Mouse (Mus musculus) lung, adult 18-20 months (tissue): ENCODE measurements at regions not wholly inside any gene's neighbourhood (a gene's known extent, or its start where the extent isn't known, plus 50 kb on each side); places are given as distances from the start of the nearest gene placed in this dataset.
A peak's percentile ranks its signal among the peaks of the same experiment; 100 is the strongest.

ENCODE experiments used
- DNase-seq, 2 experiments: peaks; one replicate each; pipeline ENCODE4 v3.0.0; 2022; ENCODE audit warnings: mixed read lengths in 2 of 2

DNA sequence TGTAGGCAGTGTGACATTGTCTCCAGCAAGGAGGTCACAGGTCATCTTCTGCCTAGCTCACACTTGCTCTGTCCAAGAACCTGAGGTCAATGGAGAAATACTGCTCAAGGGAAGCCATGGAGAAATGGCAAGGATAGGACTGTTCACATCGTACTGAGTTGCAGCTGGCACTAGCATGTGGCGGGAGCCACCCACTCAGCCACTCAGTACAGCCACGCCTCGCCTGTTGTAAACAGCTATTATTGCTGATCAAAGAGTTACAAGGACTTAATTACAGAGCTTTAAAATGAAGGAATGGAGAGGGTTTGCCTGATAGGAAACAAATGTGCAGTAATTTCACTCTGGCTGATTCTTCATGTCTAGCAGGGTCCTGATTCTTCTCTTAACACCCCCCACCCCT, 64.8 kb downstream of the Dll1 start:
- DNase-seq: no peak

DNA sequence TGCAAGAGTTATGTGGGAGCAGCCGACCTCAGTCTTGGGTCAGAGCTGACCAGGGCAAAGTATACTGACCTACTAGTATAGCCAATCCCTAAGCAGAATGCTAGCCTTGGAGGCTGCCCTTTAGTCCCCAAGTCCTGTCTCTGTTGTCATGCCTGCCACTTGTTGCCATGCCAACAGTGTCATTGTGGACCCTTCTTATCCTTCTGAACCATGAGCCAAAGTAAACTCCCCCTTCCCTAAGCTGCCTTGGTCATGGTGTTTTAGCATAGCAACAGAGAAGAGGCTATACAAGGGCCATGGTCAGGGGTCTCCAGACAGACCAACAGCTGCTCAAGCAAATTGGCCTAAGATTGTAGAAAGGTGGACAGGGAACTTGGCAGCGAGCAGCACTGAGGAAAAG, 66.2 kb downstream of the Dll1 start:
- DNase-seq: no peak

DNA sequence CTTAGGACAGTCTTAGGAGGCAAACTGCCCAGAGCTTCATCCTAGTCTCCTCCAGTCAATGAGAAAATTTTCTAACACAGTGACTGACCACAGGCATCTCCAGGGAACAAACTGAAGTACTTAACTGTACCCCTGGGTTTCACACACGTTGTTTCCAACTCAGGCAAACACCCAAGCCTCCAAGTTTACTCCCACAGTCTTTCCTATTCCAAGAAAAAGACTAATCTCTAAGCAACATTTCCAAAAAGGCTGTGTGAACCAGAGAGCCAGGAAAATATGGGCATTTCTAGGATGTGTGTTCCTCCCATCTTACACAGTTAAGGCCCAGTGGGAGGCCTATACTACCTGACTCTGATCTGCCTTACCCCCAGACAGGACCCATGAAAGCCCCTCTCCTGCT, 74.6 kb downstream of the Dll1 start:
- DNase-seq: no peak

DNA sequence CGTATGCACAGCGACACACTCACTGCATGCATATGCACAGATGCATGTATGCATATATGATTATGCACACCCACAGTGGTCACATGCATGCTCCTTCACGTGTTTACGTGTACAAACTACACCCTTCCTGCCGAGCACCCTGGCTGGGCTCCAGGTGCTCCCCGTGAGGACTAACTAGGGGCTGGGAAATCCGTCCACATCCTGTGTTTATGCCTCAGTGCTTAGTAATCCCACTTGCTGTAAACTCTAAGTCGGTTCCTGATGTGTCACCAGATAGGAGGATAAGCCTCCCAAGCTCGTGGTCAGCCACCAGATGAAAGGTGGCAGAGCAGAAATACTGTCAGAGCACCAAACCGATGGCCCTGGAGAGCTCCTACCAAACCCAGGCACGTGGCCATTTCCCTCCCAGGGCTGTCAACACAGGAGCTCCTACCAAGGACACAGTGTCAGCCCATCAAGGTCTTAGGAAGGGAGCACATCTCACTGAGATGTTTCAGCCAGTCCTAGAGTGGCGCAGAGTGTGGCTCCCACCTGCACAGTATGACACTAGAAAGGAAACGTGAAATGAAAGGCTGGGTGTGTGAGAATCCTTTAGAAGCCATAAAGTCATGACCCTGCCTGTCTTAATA, 76.8 kb downstream of the Dll1 start:
- DNase-seq: peak; percentile 62 to 78

DNA sequence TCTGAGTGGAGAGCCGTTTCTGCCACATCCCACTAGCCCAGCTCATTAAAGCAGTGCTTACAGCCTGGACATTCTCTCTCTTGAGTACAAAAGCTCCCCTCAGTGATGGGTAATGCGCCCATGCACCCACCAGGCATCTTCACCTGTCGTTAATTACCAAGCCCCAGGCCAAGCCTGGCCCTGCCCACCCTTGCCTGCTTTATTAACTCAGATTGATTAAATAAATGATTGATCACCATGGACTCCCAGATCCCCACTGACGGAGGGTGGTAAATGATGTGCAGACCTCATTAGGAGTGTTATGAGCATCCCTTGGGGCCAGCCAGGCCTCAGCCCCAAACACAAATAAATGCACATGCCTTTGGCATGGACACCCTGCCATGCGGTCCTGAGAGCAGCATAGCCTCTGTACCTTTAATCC, 82.5 kb downstream of the Dll1 start:
- DNase-seq: no peak

GRCm38 (mm10) chr17:15292490-15293070, 84.1 kb downstream of the Dll1 start:
- DNase-seq: no peak

- no peak for DNase-seq
These were observed 85.0 kb downstream of the Dll1 start for GRCm38 (mm10) chr17:15291626-15292025.

DNA sequence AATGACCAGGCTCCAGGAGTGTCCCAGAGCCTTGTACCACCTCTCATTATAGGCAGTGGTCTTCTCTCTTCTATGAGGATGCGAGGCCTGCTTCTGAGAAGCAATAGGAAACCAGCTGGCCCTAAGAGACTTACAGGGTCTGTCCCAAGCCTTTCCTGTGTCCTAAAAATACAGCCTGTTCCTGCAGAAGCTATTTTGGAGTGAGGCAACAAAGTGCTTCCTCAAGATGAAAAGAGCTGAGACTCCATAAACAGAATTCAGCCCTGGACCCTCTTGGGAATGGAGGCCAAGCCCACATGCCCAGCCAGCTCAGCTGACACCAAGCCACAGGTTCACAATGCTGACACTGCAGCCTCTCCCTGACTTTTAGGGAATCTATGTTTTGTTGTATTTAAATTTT, 86.3 kb downstream of the Dll1 start:
- no peak for DNase-seq

DNA sequence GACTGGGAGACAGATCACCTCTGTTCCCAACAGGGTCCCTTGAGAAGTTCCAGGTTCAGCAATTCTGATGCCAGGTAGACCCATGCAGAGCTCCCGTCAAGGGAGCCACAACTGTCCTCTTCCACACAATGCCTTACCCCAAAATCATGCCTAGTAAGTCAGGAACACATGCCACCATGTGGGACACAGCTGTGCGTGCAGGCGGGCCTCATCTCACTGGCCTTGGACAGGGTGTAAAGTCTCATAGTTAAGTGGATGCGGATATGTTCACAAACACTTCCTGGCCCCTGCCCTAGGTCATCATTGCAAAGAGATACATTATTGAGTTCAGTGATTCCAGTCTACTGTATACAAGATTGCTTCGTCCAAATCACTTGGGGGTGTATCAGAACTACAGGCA, 87.6 kb downstream of the Dll1 start:
- no peak for DNase-seq

GRCm38 (mm10) chr17:15288640-15289039, 88.0 kb downstream of the Dll1 start:
- no peak for DNase-seq

DNA sequence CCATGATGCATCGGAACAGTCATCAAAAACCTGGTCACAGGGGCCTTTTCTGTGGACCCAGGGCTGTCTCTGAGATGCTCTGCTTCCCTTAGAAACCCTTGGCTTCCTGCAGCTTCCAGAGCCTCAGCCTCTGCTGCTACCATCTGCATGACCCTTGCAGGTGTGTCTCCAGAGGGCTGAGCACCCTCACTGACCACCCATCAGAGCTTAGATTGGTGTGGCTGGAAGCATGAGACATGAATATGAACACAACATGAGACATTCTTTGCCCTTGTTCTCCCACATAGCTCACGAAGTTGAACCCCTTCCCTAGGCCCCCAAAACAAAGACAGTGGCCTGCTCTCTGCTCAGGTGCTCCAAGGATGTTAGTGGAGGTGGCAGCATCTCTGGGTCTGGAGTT, 90.1 kb downstream of the Dll1 start:
- DNase-seq: no peak

DNA sequence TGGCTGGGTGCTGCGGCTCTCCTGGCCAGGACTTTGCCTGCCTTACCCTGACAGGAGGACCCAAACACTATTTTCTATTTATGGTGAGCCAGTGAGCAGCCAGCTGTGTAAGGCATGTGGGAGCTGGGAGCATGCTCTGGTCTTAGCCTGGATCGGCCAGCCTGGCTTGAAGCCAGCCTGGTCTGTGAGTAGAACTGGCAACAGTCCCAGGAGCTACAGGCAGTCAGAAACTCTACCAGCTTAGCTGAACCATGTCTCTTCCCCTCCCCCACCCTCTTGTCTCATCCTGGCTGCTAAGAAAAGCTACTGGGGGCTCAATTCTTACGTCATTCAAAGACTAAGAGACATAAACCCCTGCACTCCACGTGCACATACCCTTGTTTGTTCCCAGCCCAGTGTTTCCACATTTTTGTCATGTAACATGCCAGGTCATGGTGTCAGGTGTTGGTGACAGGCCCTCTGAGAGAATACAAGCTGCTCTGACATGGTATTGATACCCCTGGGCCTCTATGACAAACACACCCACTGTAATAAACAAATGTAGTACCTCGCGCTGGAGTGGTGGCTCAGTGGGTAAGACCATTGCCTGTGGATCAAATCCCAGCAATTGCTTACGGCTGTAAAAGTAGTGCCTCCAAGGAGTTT, 91.2 kb downstream of the Dll1 start:
- DNase-seq: peak; percentile 41 to 53

DNA sequence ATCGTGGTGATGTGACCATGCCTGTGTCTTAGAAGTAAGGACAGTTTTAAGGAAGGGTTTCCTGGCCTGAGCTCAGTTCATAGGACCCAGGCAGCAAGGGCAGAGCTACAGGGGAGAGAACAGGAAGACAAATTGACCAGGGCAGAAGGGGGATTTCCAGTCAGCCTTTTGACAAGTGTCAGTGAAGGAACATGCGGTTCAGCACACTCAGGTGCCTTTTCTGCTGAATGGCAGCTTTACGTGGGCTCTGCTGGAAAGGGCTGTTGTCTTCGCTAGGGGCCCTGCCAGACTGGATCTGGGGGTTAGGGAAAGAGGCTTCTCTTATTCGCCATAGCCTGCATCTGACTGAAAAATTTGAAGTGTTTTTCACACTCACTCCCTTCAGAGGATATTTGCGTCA, 106.8 kb downstream of the Dll1 start:
- DNase-seq: no peak

GRCm38 (mm10) chr17:15269056-15269612, 107.5 kb downstream of the Dll1 start:
- no peak for DNase-seq

- DNase-seq: no peak
These were observed 109.0 kb downstream of the Dll1 start for GRCm38 (mm10) chr17:15267721-15268120.

- no peak for DNase-seq
These were observed 117.1 kb downstream of the Dll1 start for GRCm38 (mm10) chr17:15259427-15260101.

DNA sequence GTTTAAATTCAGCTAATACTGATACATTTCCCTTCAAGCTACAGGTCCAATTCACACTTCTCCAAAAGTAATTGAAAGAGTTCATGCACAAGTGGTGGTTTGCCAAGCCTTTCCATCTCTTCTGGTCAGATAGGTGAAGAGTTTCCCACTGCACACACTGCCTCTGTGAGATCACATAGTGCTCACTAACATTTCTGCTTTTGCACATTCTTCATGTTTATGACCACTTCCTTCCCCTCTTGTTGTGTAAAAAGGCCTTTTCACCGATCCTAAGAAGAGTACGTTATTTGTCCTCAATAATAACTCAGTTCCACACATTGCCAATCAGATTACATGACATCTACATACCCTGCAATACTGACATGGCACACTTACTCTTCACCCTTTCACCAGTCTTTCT, 120.8 kb downstream of the Dll1 start:
- DNase-seq: no peak

DNA sequence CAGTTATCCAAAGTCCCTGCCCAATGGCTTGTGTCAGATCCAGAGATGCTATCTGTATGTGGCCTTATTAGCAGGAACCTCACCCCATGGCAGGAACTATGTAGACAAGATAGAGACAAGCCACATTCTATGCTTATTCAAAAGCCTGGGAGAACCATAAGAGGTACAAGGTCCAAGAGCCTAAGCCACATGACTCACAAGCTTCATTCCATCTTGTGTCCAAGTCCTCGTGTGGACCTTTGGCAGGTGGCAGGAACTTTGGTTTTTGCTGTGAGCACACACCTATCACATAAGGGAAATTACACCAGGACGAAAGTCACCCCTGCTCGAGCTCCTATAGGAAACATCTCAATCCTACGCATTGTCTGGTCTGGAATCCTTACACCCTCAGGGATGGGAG, 122.9 kb downstream of the Dll1 start:
- no peak for DNase-seq

DNA sequence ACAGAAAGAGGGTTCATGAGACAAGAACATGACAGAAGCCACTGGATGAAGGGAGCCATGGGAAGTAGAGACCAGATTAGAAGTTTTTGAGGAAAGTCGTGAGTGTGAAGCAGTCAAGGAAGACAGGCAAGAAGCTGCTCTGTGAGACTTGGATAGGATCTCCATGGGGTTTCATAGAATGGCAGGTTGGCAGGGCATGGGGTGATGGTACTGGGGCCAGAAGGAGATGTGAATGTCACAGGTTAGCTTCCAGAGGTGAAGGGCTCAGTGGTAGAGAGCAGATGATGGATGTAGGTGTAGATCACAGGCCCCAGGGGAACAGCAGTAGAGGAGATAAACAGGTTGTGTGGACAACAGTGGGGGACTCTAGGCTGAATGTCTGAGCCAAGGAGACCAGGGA, 123.4 kb downstream of the Dll1 start:
- no peak for DNase-seq

DNA sequence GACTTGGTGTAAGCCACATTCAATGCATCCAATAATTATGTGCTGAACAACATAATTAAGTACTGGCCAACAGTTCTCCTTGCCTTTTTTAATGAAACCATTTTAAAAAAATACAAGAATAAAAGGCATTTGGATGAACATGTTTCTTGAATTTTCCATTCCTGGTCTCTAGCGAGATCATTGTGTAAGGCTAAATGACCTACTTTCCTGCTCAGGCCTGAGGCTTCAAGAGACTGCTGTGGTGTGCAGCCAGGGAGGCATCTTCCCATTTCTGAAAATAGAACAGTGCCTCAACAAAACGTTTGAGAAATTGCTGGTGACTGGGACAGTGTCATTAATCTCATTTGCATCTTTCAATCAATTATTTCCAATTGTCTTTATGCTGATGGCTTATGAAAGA, 124.5 kb downstream of the Dll1 start:
- no peak for DNase-seq

DNA sequence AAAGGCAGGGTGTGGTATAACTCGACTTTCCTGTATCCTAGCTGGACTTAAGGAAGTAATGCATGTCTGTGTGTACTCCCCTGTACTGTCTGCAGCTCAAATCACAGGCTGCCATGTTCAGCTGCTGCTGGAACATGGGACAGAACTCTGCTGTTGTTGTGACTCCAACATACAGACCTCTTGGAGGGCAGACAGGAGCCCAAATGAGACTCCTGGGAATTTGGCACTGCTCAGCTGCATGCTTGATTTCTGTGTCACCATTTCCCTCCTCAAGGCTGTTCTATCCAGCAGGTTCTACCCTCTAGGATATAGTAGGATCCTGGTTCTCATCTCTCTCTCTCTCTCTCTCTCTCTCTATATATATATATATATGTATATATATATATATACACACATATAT, 125.0 kb downstream of the Dll1 start:
- DNase-seq: no peak

DNA sequence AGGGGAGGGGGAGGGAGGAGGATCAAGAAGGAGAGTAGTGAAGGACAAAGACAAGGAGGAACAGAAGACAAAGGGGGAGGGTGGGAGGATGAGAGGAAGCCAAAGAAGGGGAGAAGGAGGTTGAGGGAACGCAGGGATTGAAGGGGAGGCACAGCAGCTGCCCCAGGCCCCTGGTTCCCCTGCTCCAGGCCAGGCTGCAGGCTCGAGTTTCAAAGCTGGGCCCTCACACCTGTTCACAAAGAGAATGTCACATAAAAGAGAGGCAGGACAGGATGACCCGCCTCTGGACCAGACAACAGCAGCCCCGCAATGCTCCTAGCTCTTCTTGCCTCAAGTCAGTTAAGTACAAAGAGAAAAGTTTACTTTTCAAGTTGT, 128.3 kb downstream of the Dll1 start:
- DNase-seq: no peak

GRCm38 (mm10) chr17:15247546-15248416, 128.9 kb downstream of the Dll1 start:
- no peak for DNase-seq
